Mouse (Mus musculus) G1E (cell line): Measurements from ENCODE around the gene Rtbdn. TPM values are rescaled to one million over a fixed set of nuclear protein-coding genes. Genes with fewer than 3 reads are reported as not detected.
"Not testable (repeated sequence)": the region's sequence is repeated elsewhere in the genome, so short reads cannot be mapped to it uniquely, and the experiment has no call there.

Source experiments
- ATAC-seq: 2 replicates; pipeline ENCODE4 v1.8.0; 2016; ENCODE audit warnings: mild to moderate bottlenecking; ENCODE audit not compliant: insufficient number of reproducible peaks, poor library complexity, low FRiP score, severe bottlenecking; ENCODE audit errors: extremely low read depth
- DNase-seq: peaks from one replicate; pipeline ENCODE4 v3.0.0; 2012; ENCODE audit warnings: low spot score
- H3K27me3 ChIP-seq: 2 replicates; pipeline ENCODE4 v1.6.1; 2012; ENCODE audit warnings: mild to moderate bottlenecking, low read length, inconsistent platforms; ENCODE audit not compliant: insufficient read depth
- H3K36me3 ChIP-seq: replicated peaks from 2 replicates; pipeline ENCODE3; 2012; ENCODE audit warnings: mild to moderate bottlenecking, inconsistent platforms
- H3K4me1 ChIP-seq: 2 replicates; pipeline ENCODE4 v1.6.1; 2012; ENCODE audit warnings: low read depth, low read length, inconsistent platforms, mixed read lengths; ENCODE audit not compliant: insufficient read depth
- H3K4me3 ChIP-seq: 2 replicates; pipeline ENCODE4 v1.5.1; 2012; ENCODE audit warnings: low read depth, mild to moderate bottlenecking, inconsistent platforms, low read length, moderate library complexity, mixed read lengths
- H3K9me3 ChIP-seq: replicated peaks from 2 replicates; pipeline ENCODE4 v1.6.1; 2012; ENCODE audit warnings: inconsistent platforms
- CTCF ChIP-seq: IDR thresholded peaks from 2 replicates; pipeline ENCODE4 v1.5.1; 2012; ENCODE audit warnings: low read depth, low read length, inconsistent platforms, mixed read lengths
- GATA1 ChIP-seq: IDR thresholded peaks from 2 replicates; pipeline ENCODE4 v1.6.1; 2012; ENCODE audit warnings: borderline replicate concordance, low read length, inconsistent platforms, mixed read lengths
- GATA2 ChIP-seq: IDR thresholded peaks from 2 replicates; pipeline ENCODE4 v1.6.1; 2012; ENCODE audit warnings: low read depth, low read length, inconsistent platforms, borderline replicate concordance
- POLR2AphosphoS5 ChIP-seq: IDR thresholded peaks from 2 replicates; pipeline ENCODE4 v1.6.1; 2012; ENCODE audit warnings: low read depth, low read length, inconsistent platforms; ENCODE audit not compliant: insufficient replicate concordance
- TAL1 ChIP-seq: conservative IDR thresholded peaks from 2 replicates; pipeline ENCODE4 v1.6.1; 2012; ENCODE audit warnings: low read depth, low read length, inconsistent platforms, mixed read lengths
- polyA plus RNA-seq: library from polyadenylated mRNA; stranded (reverse); fragments of >175 nt; gene quantifications from 2 replicates; pipeline ENCODE4 v1.2.3, GENCODE M21; 2012
- total RNA-seq, 2 experiments: library from RNA; stranded (forward) in 1 of 2; stranded (reverse) in 1 of 2; fragments of 200-1000 nt in 1 of 2; fragments of >200 nt in 1 of 2; fragmentation: Nextera tagmentation in 1 of 2; gene quantifications; 2 replicates each; pipeline ENCODE4 v1.2.3; 2014 to 2017

Gene Rtbdn
- total and polyA plus RNA-seq, 3 experiments: 0.11 TPM; not detected in 2

- Histone ChIP-seq H3K4me1 (peaks cover 63% of the 10 kb centered on the region), H3K36me3 (peaks cover 76% of the 10 kb centered on the region), H3K9me3 (no peaks in the 10 kb centered on the region), H3K4me3 (no peak overlapping the region), H3K27me3 (no peaks in the 10 kb centered on the region)
- no peak for ATAC-seq
- DNase-seq: no peak
- TF ChIP-seq GATA2: no peak
- no peak for TF ChIP-seq POLR2AphosphoS5
- TF ChIP-seq CTCF: no peak
- no peak for TF ChIP-seq GATA1
- no peak for TF ChIP-seq TAL1
These were observed 39.8 kb upstream of the Rtbdn start for GRCm38 (mm10) chr8:84907037-84907436.

GRCm38 (mm10) chr8:84907493-84907892 lies 39.3 kb upstream of the Rtbdn start:
- no peak for ATAC-seq
- TF ChIP-seq POLR2AphosphoS5: no peak
- no peak overlapping the region for H3K4me3 ChIP-seq
- H3K4me1 ChIP-seq: peaks cover 67% of the 10 kb centered on the region
- peaks cover 80% of the 10 kb centered on the region for H3K36me3 ChIP-seq
- DNase-seq: no peak
- H3K9me3 ChIP-seq: no peaks in the 10 kb centered on the region
- H3K27me3 ChIP-seq: no peaks in the 10 kb centered on the region

- ATAC-seq, DNase-seq, H3K27me3 ChIP-seq, H3K9me3 ChIP-seq: not testable (repeated sequence)
- H3K4me3 ChIP-seq: peak overlapping the region; percentile 74; the same call in 1 of the 2 replicates
- H3K4me1 ChIP-seq: peaks cover 72% of the 10 kb centered on the region
- H3K36me3 ChIP-seq: peaks cover 81% of the 10 kb centered on the region
These were observed 38.8 kb upstream of the Rtbdn start for GRCm38 (mm10) chr8:84907979-84908378.

- no peak for TF ChIP-seq TAL1
- TF ChIP-seq GATA2: no peak
- no peak for TF ChIP-seq GATA1
- no peak for TF ChIP-seq CTCF
- TF ChIP-seq POLR2AphosphoS5: no peak
- Histone ChIP-seq H3K4me3 (peak within 1 kb of the TSS; percentile 74), H3K4me1 (peaks cover 74% of the 10 kb centered on the region), H3K9me3 (no peaks in the 10 kb centered on the region), H3K27me3 (no peaks in the 10 kb centered on the region), H3K36me3 (peaks cover 77% of the 10 kb centered on the region)
- ATAC-seq (peak; percentile 89), DNase-seq (peak; percentile 94)
These were observed 38.2 kb upstream of the Rtbdn start, which contains the start of gene Dnase2a for GRCm38 (mm10) chr8:84908421-84909161. Dnase2a (plus strand) TSS chr8:84908560.

GRCm38 (mm10) chr8:84909162-84909767 lies 37.5 kb upstream of the Rtbdn start:
- peaks cover 76% of the 10 kb centered on the region for H3K36me3 ChIP-seq
- no peaks in the 10 kb centered on the region for H3K27me3 ChIP-seq
- peaks cover 74% of the 10 kb centered on the region for H3K4me1 ChIP-seq
- DNase-seq: no peak
- no peak for ATAC-seq
- H3K9me3 ChIP-seq: no peaks in the 10 kb centered on the region
- no peak for TF ChIP-seq GATA1
- TF ChIP-seq GATA2: no peak
- TF ChIP-seq POLR2AphosphoS5: peak; percentile 65; the same call in 1 of the 2 replicates
- TF ChIP-seq TAL1: no peak
- TF ChIP-seq CTCF: no peak
- peak overlapping the region; percentile 74 for H3K4me3 ChIP-seq

GRCm38 (mm10) chr8:84909949-84910348 lies 36.8 kb upstream of the Rtbdn start:
- no peak for TF ChIP-seq POLR2AphosphoS5
- no peak for TF ChIP-seq TAL1
- ATAC-seq: no peak
- DNase-seq: peak; percentile 66
- Histone ChIP-seq H3K36me3 (peaks cover 71% of the 10 kb centered on the region), H3K9me3 (no peaks in the 10 kb centered on the region), H3K4me3 (peak overlapping the region; percentile 74), H3K4me1 (peaks cover 69% of the 10 kb centered on the region), H3K27me3 (no peaks in the 10 kb centered on the region)

GRCm38 (mm10) chr8:84910551-84910950 lies 36.2 kb upstream of the Rtbdn start:
- TF ChIP-seq CTCF (no peak), POLR2AphosphoS5 (no peak), TAL1 (no peak), GATA2 (no peak), GATA1 (no peak)
- no peaks in the 10 kb centered on the region for H3K9me3 ChIP-seq
- H3K4me3 ChIP-seq: peak overlapping the region; percentile 74
- peaks cover 69% of the 10 kb centered on the region for H3K4me1 ChIP-seq
- DNase-seq (no peak), ATAC-seq (no peak)
- H3K27me3 ChIP-seq: no peaks in the 10 kb centered on the region
- peaks cover 71% of the 10 kb centered on the region for H3K36me3 ChIP-seq
